Mouse (Mus musculus) 416B (cell line): ENCODE data around the gene Wdr82.
"Not testable (repeated sequence)": the region's sequence is repeated elsewhere in the genome, so short reads cannot be mapped to it uniquely, and the experiment has no call there.

Experiments used
- DNase-seq: peaks from one replicate; pipeline ENCODE4 v3.0.0; 2011; ENCODE audit warnings: low read depth

The Wdr82 gene

GRCm38 (mm10) chr9:106160426-106160825 is 10.3 kb upstream of the Wdr82 start:
- no peak for DNase-seq

GRCm38 (mm10) chr9:106166709-106167108 is 4.0 kb upstream of the Wdr82 start:
- no peak for DNase-seq

GRCm38 (mm10) chr9:106167241-106167640 is 3.5 kb upstream of the Wdr82 start:
- DNase-seq: no peak

- no peak for DNase-seq
These were observed 3.0 kb upstream of the Wdr82 start for GRCm38 (mm10) chr9:106167703-106168102.

GRCm38 (mm10) chr9:106169006-106169405 is 1.7 kb upstream of the Wdr82 start:
- DNase-seq: not testable (repeated sequence)

GRCm38 (mm10) chr9:106169917-106170316 is 811 bp upstream of the Wdr82 start:
- DNase-seq: no peak

GRCm38 (mm10) chr9:106171346-106172158 is 824 bp downstream of the Wdr82 start:
- DNase-seq: peak; percentile 64

- peak; percentile 38 for DNase-seq
These were observed 1.8 kb downstream of the Wdr82 start for GRCm38 (mm10) chr9:106172527-106172926.

- no peak for DNase-seq
These were observed 2.6 kb downstream of the Wdr82 start for GRCm38 (mm10) chr9:106173363-106173762.

- no peak for DNase-seq
These were observed 4.9 kb downstream of the Wdr82 start for GRCm38 (mm10) chr9:106175552-106176200.

GRCm38 (mm10) chr9:106176769-106177168 is 6.0 kb downstream of the Wdr82 start:
- DNase-seq: no peak

- no peak for DNase-seq
These were observed 7.1 kb downstream of the Wdr82 start for GRCm38 (mm10) chr9:106177799-106178198.

- DNase-seq: no peak
These were observed 8.7 kb downstream of the Wdr82 start for GRCm38 (mm10) chr9:106179454-106179853.

GRCm38 (mm10) chr9:106179964-106180363 is 9.2 kb downstream of the Wdr82 start:
- no peak for DNase-seq

GRCm38 (mm10) chr9:106182146-106182545 is 11.4 kb downstream of the Wdr82 start:
- DNase-seq: no peak

- DNase-seq: no peak
These were observed 13.3 kb downstream of the Wdr82 start for GRCm38 (mm10) chr9:106183996-106184395.

GRCm38 (mm10) chr9:106191355-106191754 is 20.6 kb downstream of the Wdr82 start:
- no peak for DNase-seq

- no peak for DNase-seq
These were observed 21.3 kb downstream of the Wdr82 start for GRCm38 (mm10) chr9:106192024-106192423.

- DNase-seq: peak; percentile 81
These were observed 22.3 kb downstream of the Wdr82 start for GRCm38 (mm10) chr9:106192998-106193397.

GRCm38 (mm10) chr9:106193930-106194807 is 23.4 kb downstream of the Wdr82 start:
- no peak for DNase-seq

GRCm38 (mm10) chr9:106195693-106196092 is 25.0 kb downstream of the Wdr82 start:
- DNase-seq: no peak

- no peak for DNase-seq
These were observed 26.5 kb downstream of the Wdr82 start for GRCm38 (mm10) chr9:106197081-106197713.
